Mouse (Mus musculus) megakaryocyte, embryonic 14.5 days (primary cell): ENCODE measurements around the gene Mamdc4.

Experiments
- FLI1 ChIP-seq: IDR thresholded peaks from 2 replicates; pipeline ENCODE4 v1.6.1; 2012; ENCODE audit warnings: low read length, inconsistent platforms, mixed read lengths
- GATA1 ChIP-seq: IDR thresholded peaks from 3 replicates; pipeline ENCODE4 v1.6.1; 2012; ENCODE audit warnings: mixed read lengths, low read length, inconsistent platforms, borderline replicate concordance

DNA sequence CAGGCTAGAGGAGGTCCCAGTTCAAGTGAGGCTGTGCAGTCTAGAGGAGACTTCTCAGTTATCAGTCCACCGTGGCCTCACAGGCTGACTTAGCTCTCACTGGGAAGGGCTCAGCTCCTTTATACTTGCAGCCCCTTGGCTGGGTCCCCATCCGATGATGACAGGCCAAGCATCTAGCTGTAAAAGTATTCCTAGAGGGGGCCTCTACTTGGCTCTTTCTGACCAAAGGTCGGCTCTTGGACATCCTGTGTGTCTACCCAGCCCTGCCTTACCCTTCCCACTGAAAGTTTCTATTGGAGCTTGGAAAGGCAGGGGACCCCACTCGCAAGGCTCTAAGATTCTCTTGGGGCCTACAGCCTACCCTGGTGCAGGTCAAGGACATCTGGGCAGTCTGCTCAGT is 3.4 kb downstream of the Mamdc4 start:
- TF ChIP-seq GATA1 (no peak), FLI1 (no peak)
